Mouse (Mus musculus): ENCODE measurements around the gene Cpsf3. TPM values are rescaled to one million over a fixed set of nuclear protein-coding genes. Genes with fewer than 3 reads are reported as not detected.

Gene Cpsf3
- polyA plus RNA-seq, 1 experiment = 50.5 TPM

DNA sequence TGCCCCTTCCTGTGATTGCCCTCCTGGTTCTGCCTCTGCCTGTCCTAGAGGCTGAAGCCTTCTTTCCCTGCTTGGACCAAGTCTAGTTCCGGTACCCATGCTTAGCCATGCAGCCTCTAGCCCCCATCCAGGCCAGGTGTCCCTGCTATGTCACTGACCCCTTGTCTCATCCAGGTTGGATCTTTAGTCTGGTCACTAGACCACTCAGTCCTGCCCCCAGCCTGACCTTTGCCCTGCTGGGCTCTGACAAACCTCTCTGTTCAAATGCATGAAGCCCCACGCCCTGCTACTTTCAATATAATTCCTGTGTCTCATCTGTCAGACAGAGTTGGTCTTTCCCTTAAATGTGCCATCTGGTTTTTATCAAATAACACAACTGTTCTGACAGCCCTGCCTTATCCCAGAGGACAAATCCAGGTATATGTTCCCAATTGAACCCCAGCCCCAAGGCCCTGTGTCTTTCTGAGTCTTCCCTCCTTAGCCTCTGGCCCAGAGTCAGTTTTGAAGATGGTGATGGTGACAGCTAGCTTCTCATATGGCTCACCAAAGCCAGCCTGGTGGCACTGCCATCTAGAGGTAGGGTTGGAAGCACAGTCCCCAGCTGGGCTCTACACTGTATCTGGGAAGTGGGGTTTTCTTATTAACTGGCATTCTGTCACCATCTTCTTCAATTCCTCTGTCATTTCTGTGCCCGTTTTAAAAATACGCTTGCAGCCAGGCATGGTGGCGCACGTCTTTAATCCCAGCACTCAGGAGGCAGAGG is 24.5 kb upstream of the Cpsf3 start:
- TF ChIP-seq CEBPB (IDR thresholded peaks at IDR 0.05; ENCODE audit: insufficient read depth, poor library complexity, severe bottlenecking) (no peak), POLR2AphosphoS2 (IDR thresholded peaks at IDR 0.05; ENCODE audit: insufficient read length, low read depth) (no peak), USF1 (IDR thresholded peaks at IDR 0.05; ENCODE audit: low read depth) (no peak), TCF3 (IDR thresholded peaks at IDR 0.05; ENCODE audit: insufficient read length, low read depth) (no peak), REST (IDR thresholded peaks at IDR 0.05; ENCODE audit: insufficient read depth, insufficient read length) (no peak), POLR2A (IDR thresholded peaks at IDR 0.05; ENCODE audit: insufficient read length, low read depth) (no peak), SRF (IDR thresholded peaks at IDR 0.05; ENCODE audit: control insufficient read depth, insufficient read length, low read depth) (no peak), MYOG (IDR thresholded peaks at IDR 0.05; ENCODE audit: control insufficient read depth in 1 of 3, insufficient read depth in 1 of 3, insufficient read length in 2 of 3, low read depth in 2 of 3) (no peak), MAX (IDR thresholded peaks at IDR 0.05; ENCODE audit: low read depth) (no peak), MYOD1 (IDR thresholded peaks at IDR 0.05; ENCODE audit: control insufficient read depth in 1 of 3, insufficient read length in 2 of 3, low read depth in 2 of 3) (no peak), E2F4 (IDR thresholded peaks at IDR 0.05; ENCODE audit: insufficient read depth) (no peak), TCF12 (IDR thresholded peaks at IDR 0.05; ENCODE audit: insufficient read depth, poor library complexity, severe bottlenecking) (no peak)
- H3K4me2 ChIP-seq (ENCODE audit: low read depth) = no peak overlapping the region
- H3K4me3 ChIP-seq = no peak overlapping the region
- no peaks in the 10 kb centered on the region for H3K27me3 ChIP-seq (ENCODE audit: control insufficient read depth, insufficient read depth, insufficient read length)
- no peaks in the 10 kb centered on the region for H3K79me2 ChIP-seq (ENCODE audit: control insufficient read depth, insufficient read depth)
- no peak overlapping the region for H3ac ChIP-seq (ENCODE audit: control insufficient read depth, insufficient read length)
- H3K36me3 ChIP-seq (ENCODE audit: control insufficient read depth, insufficient read depth) = no peaks in the 10 kb centered on the region

GRCm38 (mm10) chr12:21261521-21261920 is 23.7 kb upstream of the Cpsf3 start:
- Histone ChIP-seq H3K36me3 (ENCODE audit: control insufficient read depth, insufficient read depth) (no peaks in the 10 kb centered on the region), H3K27me3 (ENCODE audit: control insufficient read depth, insufficient read depth, insufficient read length) (no peaks in the 10 kb centered on the region), H3K79me2 (ENCODE audit: control insufficient read depth, insufficient read depth) (no peaks in the 10 kb centered on the region), H3K4me2 (ENCODE audit: low read depth) (no peak overlapping the region), H3K4me3 (no peak overlapping the region), H3ac (ENCODE audit: control insufficient read depth, insufficient read length) (no peak overlapping the region)
- TF ChIP-seq POLR2A (IDR thresholded peaks at IDR 0.05; ENCODE audit: insufficient read length, low read depth) (no peak), USF1 (IDR thresholded peaks at IDR 0.05; ENCODE audit: low read depth) (no peak), MYOD1 (IDR thresholded peaks at IDR 0.05; ENCODE audit: control insufficient read depth in 1 of 3, insufficient read length in 2 of 3, low read depth in 2 of 3) (no peak), TCF3 (IDR thresholded peaks at IDR 0.05; ENCODE audit: insufficient read length, low read depth) (no peak), SRF (IDR thresholded peaks at IDR 0.05; ENCODE audit: control insufficient read depth, insufficient read length, low read depth) (no peak), REST (IDR thresholded peaks at IDR 0.05; ENCODE audit: insufficient read depth, insufficient read length) (no peak), CEBPB (IDR thresholded peaks at IDR 0.05; ENCODE audit: insufficient read depth, poor library complexity, severe bottlenecking) (no peak), TCF12 (IDR thresholded peaks at IDR 0.05; ENCODE audit: insufficient read depth, poor library complexity, severe bottlenecking) (no peak), E2F4 (IDR thresholded peaks at IDR 0.05; ENCODE audit: insufficient read depth) (no peak), MAX (IDR thresholded peaks at IDR 0.05; ENCODE audit: low read depth) (no peak), POLR2AphosphoS2 (IDR thresholded peaks at IDR 0.05; ENCODE audit: insufficient read length, low read depth) (no peak), MYOG (IDR thresholded peaks at IDR 0.05; ENCODE audit: control insufficient read depth in 1 of 3, insufficient read depth in 1 of 3, insufficient read length in 2 of 3, low read depth in 2 of 3) (no peak)

- H3K4me2 ChIP-seq (ENCODE audit: low read depth) = no peak overlapping the region
- no peak overlapping the region for H3ac ChIP-seq (ENCODE audit: control insufficient read depth, insufficient read length)
- no peaks in the 10 kb centered on the region for H3K27me3 ChIP-seq (ENCODE audit: control insufficient read depth, insufficient read depth, insufficient read length)
- TF ChIP-seq MYOG (IDR thresholded peaks at IDR 0.05; ENCODE audit: control insufficient read depth in 1 of 3, insufficient read depth in 1 of 3, insufficient read length in 2 of 3, low read depth in 2 of 3) (no peak), MAX (IDR thresholded peaks at IDR 0.05; ENCODE audit: low read depth) (no peak)
- no peaks in the 10 kb centered on the region for H3K79me2 ChIP-seq (ENCODE audit: control insufficient read depth, insufficient read depth)
- no peak overlapping the region for H3K4me3 ChIP-seq
- no peaks in the 10 kb centered on the region for H3K36me3 ChIP-seq (ENCODE audit: control insufficient read depth, insufficient read depth)
Measured at GRCm38 (mm10) chr12:21263256-21263655, 21.9 kb upstream of the Cpsf3 start.

DNA sequence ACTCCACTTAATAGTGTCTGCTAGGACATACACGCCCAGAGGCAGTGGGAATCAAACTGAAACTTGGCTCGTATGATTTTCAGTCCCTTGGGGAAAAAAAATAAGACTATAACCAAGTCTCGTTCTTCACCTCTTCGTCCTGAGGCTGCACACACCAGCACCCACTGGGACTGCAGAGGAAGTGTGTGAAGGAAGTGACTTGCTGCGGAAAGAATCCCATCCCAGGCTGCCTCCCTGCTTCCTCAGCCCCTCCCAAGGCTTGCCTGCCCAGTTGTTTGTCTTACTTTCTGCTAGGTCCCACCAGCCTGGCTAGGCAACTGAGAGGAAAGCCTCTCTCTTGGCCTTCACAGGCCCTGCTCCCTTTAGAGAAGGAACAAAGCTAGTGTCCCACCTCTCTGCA is 20.9 kb upstream of the Cpsf3 start:
- TF ChIP-seq CEBPB (IDR thresholded peaks at IDR 0.05; ENCODE audit: insufficient read depth, poor library complexity, severe bottlenecking) (no peak), MYOD1 (IDR thresholded peaks at IDR 0.05; ENCODE audit: control insufficient read depth in 1 of 3, insufficient read length in 2 of 3, low read depth in 2 of 3) (no peak)
- Histone ChIP-seq H3K4me3 (no peak overlapping the region), H3K4me2 (ENCODE audit: low read depth) (no peak overlapping the region), H3K27me3 (ENCODE audit: control insufficient read depth, insufficient read depth, insufficient read length) (no peaks in the 10 kb centered on the region), H3ac (ENCODE audit: control insufficient read depth, insufficient read length) (no peak overlapping the region), H3K36me3 (ENCODE audit: control insufficient read depth, insufficient read depth) (no peaks in the 10 kb centered on the region), H3K79me2 (ENCODE audit: control insufficient read depth, insufficient read depth) (no peaks in the 10 kb centered on the region)

GRCm38 (mm10) chr12:21264970-21265369 is 20.2 kb upstream of the Cpsf3 start:
- Histone ChIP-seq H3K79me2 (ENCODE audit: control insufficient read depth, insufficient read depth) (no peaks in the 10 kb centered on the region), H3K27me3 (ENCODE audit: control insufficient read depth, insufficient read depth, insufficient read length) (no peaks in the 10 kb centered on the region), H3K4me3 (no peak overlapping the region), H3K36me3 (ENCODE audit: control insufficient read depth, insufficient read depth) (no peaks in the 10 kb centered on the region), H3K4me2 (ENCODE audit: low read depth) (no peak overlapping the region), H3ac (ENCODE audit: control insufficient read depth, insufficient read length) (no peak overlapping the region)
- TF ChIP-seq CEBPB (IDR thresholded peaks at IDR 0.05; ENCODE audit: insufficient read depth, poor library complexity, severe bottlenecking) (no peak), REST (IDR thresholded peaks at IDR 0.05; ENCODE audit: insufficient read depth, insufficient read length) (no peak), USF1 (IDR thresholded peaks at IDR 0.05; ENCODE audit: low read depth) (no peak), TCF12 (IDR thresholded peaks at IDR 0.05; ENCODE audit: insufficient read depth, poor library complexity, severe bottlenecking) (no peak), SRF (IDR thresholded peaks at IDR 0.05; ENCODE audit: control insufficient read depth, insufficient read length, low read depth) (no peak), POLR2AphosphoS2 (IDR thresholded peaks at IDR 0.05; ENCODE audit: insufficient read length, low read depth) (no peak), TCF3 (IDR thresholded peaks at IDR 0.05; ENCODE audit: insufficient read length, low read depth) (no peak), E2F4 (IDR thresholded peaks at IDR 0.05; ENCODE audit: insufficient read depth) (no peak), MYOG (IDR thresholded peaks at IDR 0.05; ENCODE audit: control insufficient read depth in 1 of 3, insufficient read depth in 1 of 3, insufficient read length in 2 of 3, low read depth in 2 of 3) (no peak), MAX (IDR thresholded peaks at IDR 0.05; ENCODE audit: low read depth) (no peak), POLR2A (IDR thresholded peaks at IDR 0.05; ENCODE audit: insufficient read length, low read depth) (no peak), MYOD1 (IDR thresholded peaks at IDR 0.05; ENCODE audit: control insufficient read depth in 1 of 3, insufficient read length in 2 of 3, low read depth in 2 of 3) (no peak)

Measured in myocyte (in vitro differentiated cells).